12 mouse cellular contexts compared by ENCODE assay signal in the genomic region with DNA sequence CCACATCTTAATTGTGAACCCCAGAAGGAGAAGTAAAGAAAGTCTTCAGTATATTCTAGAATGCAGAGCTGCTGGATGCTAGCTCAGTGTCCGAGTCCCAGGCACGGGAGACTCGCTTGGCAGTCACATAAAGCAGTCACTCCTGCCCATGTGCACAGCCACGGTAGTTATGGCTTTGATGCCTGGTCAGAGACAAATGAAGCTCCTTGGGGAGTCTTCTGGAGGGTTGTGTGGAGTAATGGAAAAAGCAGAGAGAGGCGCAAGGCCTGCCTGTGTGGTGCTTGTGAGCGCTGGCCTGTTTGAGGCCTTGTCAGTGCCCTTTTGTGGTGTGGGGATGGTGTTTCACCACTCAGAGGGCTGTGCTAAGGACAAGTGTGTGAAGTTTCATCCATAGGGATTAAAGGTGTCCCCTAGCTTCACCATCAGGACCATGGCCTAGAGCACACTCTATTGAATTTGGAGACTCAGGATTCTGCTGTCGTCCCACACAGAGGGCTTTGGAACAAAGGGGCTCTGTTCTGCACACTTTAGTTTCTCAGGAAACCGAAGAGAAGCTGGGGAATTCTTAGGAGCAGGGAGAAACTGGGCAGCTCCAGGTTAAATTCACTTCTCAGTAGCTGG.
DNase-seq lines count a peak whose midpoint lies in the region; ATAC-seq and TF ChIP-seq lines count a peak whose summit lies in the region.
"Had no signal": no experiment of that assay in that cellular context is flagged by ENCODE, and none has a peak within 500 bp of the region (broad histone marks: within the 10 kb centered on the region; RNA-seq: fewer than 3 reads in every experiment).

No protein-coding gene starts in this region.

- H3K4me3 ChIP-seq in embryonic facial prominence, embryonic 13.5 days, result no peak overlapping the region
- no peak overlapping the region for H3K4me3 ChIP-seq in embryonic facial prominence, embryonic 10.5 days
- no peak overlapping the region for H3K4me3 ChIP-seq in forebrain, embryonic 13.5 days
- no peak overlapping the region for H3K4me3 ChIP-seq in limb, embryonic 10.5 days
- H3K4me3 ChIP-seq in midbrain, postnatal 0 days (ENCODE audit: low read depth, low read length), result no peak overlapping the region
- H3K4me3 ChIP-seq in heart, embryonic 10.5 days, result no peak overlapping the region
- H3K4me3 ChIP-seq: embryonic facial prominence, embryonic 12.5 days; lung, embryonic 15.5 days had no signal

- no peaks in the 10 kb centered on the region for H3K27me3 ChIP-seq in embryonic facial prominence, embryonic 13.5 days
- no peaks in the 10 kb centered on the region for H3K27me3 ChIP-seq in embryonic facial prominence, embryonic 10.5 days (replicated peaks; ENCODE audit: low read depth, poor library complexity, severe bottlenecking)
- H3K27me3 ChIP-seq in forebrain, embryonic 13.5 days, result no peaks in the 10 kb centered on the region
- H3K27me3 ChIP-seq in limb, embryonic 10.5 days (ENCODE audit: low read depth, poor library complexity, severe bottlenecking), result no peaks in the 10 kb centered on the region
- no peaks in the 10 kb centered on the region for H3K27me3 ChIP-seq in midbrain, postnatal 0 days (ENCODE audit: insufficient read depth, low read length)
- H3K27me3 ChIP-seq in heart, embryonic 10.5 days (ENCODE audit: insufficient read depth, poor library complexity, severe bottlenecking), result peaks cover 35% of the 10 kb centered on the region
- H3K27me3 ChIP-seq: embryonic facial prominence, embryonic 12.5 days; lung, embryonic 15.5 days had no signal

- intact Hi-C loops in left cerebral cortex, postnatal 10 days (cut with DNase I), result no loop called here

- H3K27ac ChIP-seq in embryonic facial prominence, embryonic 13.5 days, result peak overlapping the region; percentile 35
- H3K27ac ChIP-seq in embryonic facial prominence, embryonic 10.5 days (replicated peaks), result no peak overlapping the region; the same call in 1 of the 2 replicates
- H3K27ac ChIP-seq in forebrain, embryonic 13.5 days, result 0 out of 2 replicates have a peak overlapping the region, but pooled peaks have one; percentile 48
- peak overlapping the region; percentile 73 for H3K27ac ChIP-seq in limb, embryonic 10.5 days
- H3K27ac ChIP-seq in midbrain, postnatal 0 days (ENCODE audit: low read depth, low read length), result peak overlapping the region; percentile 63
- no peak overlapping the region for H3K27ac ChIP-seq in heart, embryonic 10.5 days
- H3K27ac ChIP-seq: embryonic facial prominence, embryonic 12.5 days; lung, embryonic 15.5 days had no signal

- no peaks in the 10 kb centered on the region for H3K36me3 ChIP-seq in embryonic facial prominence, embryonic 13.5 days
- H3K36me3 ChIP-seq in embryonic facial prominence, embryonic 10.5 days (replicated peaks), result no peaks in the 10 kb centered on the region
- H3K36me3 ChIP-seq in forebrain, embryonic 13.5 days (ENCODE audit: poor library complexity, severe bottlenecking), result no peaks in the 10 kb centered on the region
- no peaks in the 10 kb centered on the region for H3K36me3 ChIP-seq in limb, embryonic 10.5 days
- no peaks in the 10 kb centered on the region for H3K36me3 ChIP-seq in midbrain, postnatal 0 days (ENCODE audit: insufficient read depth, low read length)
- H3K36me3 ChIP-seq in heart, embryonic 10.5 days, result no peaks in the 10 kb centered on the region
- H3K36me3 ChIP-seq: embryonic facial prominence, embryonic 12.5 days; lung, embryonic 15.5 days had no signal

- H3K9me3 ChIP-seq in embryonic facial prominence, embryonic 13.5 days, result no peaks in the 10 kb centered on the region
- no peaks in the 10 kb centered on the region for H3K9me3 ChIP-seq in embryonic facial prominence, embryonic 10.5 days
- H3K9me3 ChIP-seq in forebrain, embryonic 13.5 days (replicated peaks), result no peaks in the 10 kb centered on the region
- no peaks in the 10 kb centered on the region for H3K9me3 ChIP-seq in limb, embryonic 10.5 days (replicated peaks)
- H3K9me3 ChIP-seq in midbrain, postnatal 0 days (ENCODE audit: low read length), result no peaks in the 10 kb centered on the region
- H3K9me3 ChIP-seq in heart, embryonic 10.5 days, result no peaks in the 10 kb centered on the region
- H3K9me3 ChIP-seq: embryonic facial prominence, embryonic 12.5 days; lung, embryonic 15.5 days had no signal

- ATAC-seq in embryonic facial prominence, embryonic 13.5 days (ENCODE audit: insufficient number of reproducible peaks, insufficient read depth, low FRiP score, low TSS enrichment, low read depth), result no peak
- no peak for ATAC-seq in forebrain, embryonic 13.5 days
- peak; percentile 81 for ATAC-seq in midbrain, postnatal 0 days (ENCODE audit: low FRiP score)

- DNase-seq in embryonic facial prominence, embryonic 10.5 days (ENCODE audit: low spot score), result no peak
- no peak for DNase-seq in limb, embryonic 10.5 days (ENCODE audit: low spot score)
- DNase-seq in midbrain, postnatal 0 days (ENCODE audit: low spot score), result peak; percentile 61
- no peak for DNase-seq in heart, embryonic 10.5 days (ENCODE audit: low spot score)
- no peak for DNase-seq in left cerebral cortex, postnatal 10 days (ENCODE audit: extremely low spot score in 1 of 2, low spot score in 2 of 2)
- DNase-seq in right cerebral cortex, postnatal 25 days, result no peak
- DNase-seq: cerebellum, adult 11-12 months had no signal

- H3K4me2 ChIP-seq in embryonic facial prominence, embryonic 13.5 days, result no peak overlapping the region
- H3K4me2 ChIP-seq in forebrain, embryonic 13.5 days, result no peak overlapping the region
- H3K4me2 ChIP-seq in midbrain, postnatal 0 days (ENCODE audit: low read depth, low read length, poor library complexity, severe bottlenecking), result no peak overlapping the region
- H3K4me2 ChIP-seq: embryonic facial prominence, embryonic 12.5 days; heart, embryonic 11.5 days; lung, embryonic 15.5 days had no signal

- H3K4me1 ChIP-seq in embryonic facial prominence, embryonic 13.5 days, result peaks cover 24% of the 10 kb centered on the region
- peaks cover 20% of the 10 kb centered on the region for H3K4me1 ChIP-seq in embryonic facial prominence, embryonic 10.5 days
- H3K4me1 ChIP-seq in forebrain, embryonic 13.5 days, result peaks cover 14% of the 10 kb centered on the region
- H3K4me1 ChIP-seq in limb, embryonic 10.5 days, result peaks cover 43% of the 10 kb centered on the region
- no peaks in the 10 kb centered on the region for H3K4me1 ChIP-seq in midbrain, postnatal 0 days (ENCODE audit: insufficient read depth, low read length)
- peaks cover 43% of the 10 kb centered on the region for H3K4me1 ChIP-seq in heart, embryonic 10.5 days

- H3K9ac ChIP-seq in embryonic facial prominence, embryonic 13.5 days, result no peak overlapping the region
- no peak overlapping the region for H3K9ac ChIP-seq in forebrain, embryonic 13.5 days
- no peak overlapping the region; the same call in 1 of the 2 replicates for H3K9ac ChIP-seq in midbrain, postnatal 0 days (replicated peaks; ENCODE audit: low read length, poor library complexity, severe bottlenecking)
- H3K9ac ChIP-seq: embryonic facial prominence, embryonic 12.5 days; lung, embryonic 15.5 days had no signal

- WGBS in embryonic facial prominence, embryonic 13.5 days, result 52% methylated on average over 8 of the region's 8 CpGs
- 55% methylated on average over 8 of the region's 8 CpGs for WGBS in embryonic facial prominence, embryonic 10.5 days
- 40% methylated on average over 8 of the region's 8 CpGs for WGBS in forebrain, embryonic 13.5 days
- 75% methylated on average over 8 of the region's 8 CpGs for WGBS in limb, embryonic 10.5 days
- WGBS in midbrain, postnatal 0 days, result 35% methylated on average over 8 of the region's 8 CpGs
- 73% methylated on average over 8 of the region's 8 CpGs for WGBS in heart, embryonic 10.5 days

- TF ChIP-seq CTCF in midbrain, postnatal 0 days (IDR thresholded peaks at IDR 0.05), result no peak

Comparison
In these comparisons a context has a peak if more than half of its experiments do, and no peak if none do; other contexts are left out.
1. H3K27ac ChIP-seq: peak in embryonic facial prominence, embryonic 13.5 days (single experiment), forebrain, embryonic 13.5 days (single experiment), limb, embryonic 10.5 days (single experiment) and midbrain, postnatal 0 days (single experiment); none in embryonic facial prominence, embryonic 10.5 days (single experiment) and heart, embryonic 10.5 days (single experiment).